Mouse (Mus musculus) C2C12 (cell line): ENCODE data around the gene Zdhhc20.
"Not testable (repeated sequence)": the region's sequence is repeated elsewhere in the genome, so short reads cannot be mapped to it uniquely, and the experiment has no call there.

Experiments
- CEBPB ChIP-seq: IDR thresholded peaks from one replicate; pipeline ENCODE4 v1.6.1; 2011; ENCODE audit warnings: low read depth, mild to moderate bottlenecking, control low read depth, moderate library complexity
- CTCF ChIP-seq: IDR thresholded peaks from one replicate; pipeline ENCODE4 v1.5.1; 2011; ENCODE audit not compliant: control insufficient read depth, insufficient read depth, insufficient read length
- MYOG ChIP-seq: IDR thresholded peaks from one replicate; pipeline ENCODE4 v1.6.1; 2011; ENCODE audit not compliant: control insufficient read depth, insufficient read length; ENCODE audit errors: extremely low read depth
- USF1 ChIP-seq: IDR thresholded peaks from one replicate; pipeline ENCODE4 v1.6.1; 2011; ENCODE audit warnings: low read depth, mild to moderate bottlenecking, control low read depth, moderate library complexity

GRCm38 (mm10) chr14:57848061-57848460 is 42.0 kb downstream of the Zdhhc20 start:
- not testable (repeated sequence) for TF ChIP-seq CTCF, CEBPB, USF1, MYOG
